ENCODE assay signal across 26 mouse cellular contexts in the genomic region with DNA sequence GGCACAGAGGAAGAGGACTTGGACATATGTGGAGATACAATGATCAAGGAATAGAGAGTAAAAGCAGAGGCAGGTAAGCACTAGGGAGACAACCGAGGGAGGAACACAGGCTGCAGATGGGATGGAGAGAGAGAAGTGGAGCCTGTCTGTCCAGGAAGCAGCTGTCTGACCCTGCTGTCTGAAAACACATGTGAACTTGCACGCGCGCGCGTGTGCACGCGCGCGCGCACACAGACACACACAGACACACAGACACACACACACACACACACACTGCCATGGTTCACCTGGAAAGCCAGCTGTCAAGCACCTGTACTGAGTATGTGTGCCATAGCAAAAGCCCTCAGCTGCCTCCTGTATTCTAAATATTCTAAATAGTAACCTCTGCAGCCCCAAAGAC. TPM values are rescaled to one million over a fixed set of nuclear protein-coding genes. Genes with fewer than 3 reads are reported as not detected.
DNase-seq lines count a peak whose midpoint lies in the region; ATAC-seq and TF ChIP-seq lines count a peak whose summit lies in the region.
"Had no signal": no experiment of that assay in that cellular context is flagged by ENCODE, and none has a peak within 500 bp of the region (broad histone marks: within the 10 kb centered on the region; RNA-seq: fewer than 3 reads in every experiment).

No protein-coding gene starts in this region.

- peaks cover 69% of the 10 kb centered on the region for H3K4me1 ChIP-seq in spleen, adult 2 months (ENCODE audit: control insufficient read depth, insufficient read depth, insufficient read length)
- H3K4me1 ChIP-seq in embryonic facial prominence, embryonic 12.5 days, result peaks cover 60% of the 10 kb centered on the region
- H3K4me1 ChIP-seq in limb, embryonic 10.5 days, result peaks cover 92% of the 10 kb centered on the region
- H3K4me1 ChIP-seq in stomach, embryonic 16.5 days (ENCODE audit: control insufficient read depth, insufficient read depth, low read length), result peaks cover 71% of the 10 kb centered on the region

- peak overlapping the region; percentile 68 for H3K27ac ChIP-seq in spleen, adult 2 months (ENCODE audit: insufficient read depth, low read length)
- H3K27ac ChIP-seq in embryonic facial prominence, embryonic 12.5 days, result peak overlapping the region; percentile 72
- peak overlapping the region; percentile 97; the same call in 1 of the 2 replicates for H3K27ac ChIP-seq in limb, embryonic 10.5 days
- peak overlapping the region; percentile 28 for H3K27ac ChIP-seq in stomach, embryonic 16.5 days (ENCODE audit: low read length)
- H3K27ac ChIP-seq: liver, embryonic 15.5 days had no signal

- no peak for DNase-seq in spleen, adult 2 months (ENCODE audit: low read depth in 1 of 2, low spot score in 2 of 2)
- DNase-seq in spleen, postnatal 36 days (ENCODE audit: low spot score in 2 of 2), result no peak
- DNase-seq in limb, embryonic 10.5 days (ENCODE audit: low spot score), result no peak
- DNase-seq in left cerebral cortex, postnatal 25 days (ENCODE audit: low spot score in 2 of 2), result no peak
- no peak for DNase-seq in right cerebral cortex, postnatal 36 days (ENCODE audit: low spot score in 2 of 2)
- DNase-seq: cerebellum, adult 11-12 months; cerebellum, postnatal 25 days; gastrocnemius, postnatal 25 days; heart, postnatal 10 days; lung, postnatal 14 days; right cerebral cortex, adult 18-20 months; thymus, adult 2 months had no signal

- no peak for ATAC-seq in embryonic facial prominence, embryonic 12.5 days (ENCODE audit: insufficient number of reproducible peaks, insufficient read depth, low FRiP score, low TSS enrichment)
- ATAC-seq in stomach, embryonic 16.5 days (ENCODE audit: insufficient read depth, low FRiP score), result no peak
- no peak for ATAC-seq in erythroblast, adult 5-6 weeks (replicated peaks; ENCODE audit: low FRiP score, poor library complexity, severe bottlenecking)
- ATAC-seq: hindbrain, embryonic 16.5 days had no signal

- H3K27me3 ChIP-seq in spleen, adult 2 months (ENCODE audit: control insufficient read depth, insufficient read depth, low read length), result no peaks in the 10 kb centered on the region
- no peaks in the 10 kb centered on the region for H3K27me3 ChIP-seq in embryonic facial prominence, embryonic 12.5 days
- peaks cover 47% of the 10 kb centered on the region for H3K27me3 ChIP-seq in limb, embryonic 10.5 days (ENCODE audit: low read depth, poor library complexity, severe bottlenecking)
- no peaks in the 10 kb centered on the region for H3K27me3 ChIP-seq in stomach, embryonic 16.5 days (ENCODE audit: control insufficient read depth, insufficient read depth, low read length)

- H3K4me3 ChIP-seq in spleen, adult 2 months (ENCODE audit: extremely low read depth, insufficient read depth, insufficient read length), result no peak overlapping the region
- no peak overlapping the region for H3K4me3 ChIP-seq in embryonic facial prominence, embryonic 12.5 days
- no peak overlapping the region for H3K4me3 ChIP-seq in limb, embryonic 10.5 days
- no peak overlapping the region for H3K4me3 ChIP-seq in stomach, embryonic 16.5 days (replicated peaks; ENCODE audit: low read length)
- H3K4me3 ChIP-seq: liver, embryonic 15.5 days had no signal

- intact Hi-C loops in left cerebral cortex, postnatal 25 days (cut with DNase I), result no loop called here

- 22% methylated on average over 11 of the region's 11 CpGs for WGBS in spleen, adult 2 months
- 68% methylated on average over 11 of the region's 11 CpGs for WGBS in embryonic facial prominence, embryonic 12.5 days
- WGBS in limb, embryonic 10.5 days, result 84% methylated on average over 11 of the region's 11 CpGs
- 71% methylated on average over 11 of the region's 11 CpGs for WGBS in stomach, embryonic 16.5 days

- no peak for TF ChIP-seq CTCF in spleen, adult 2 months (IDR thresholded peaks at IDR 0.05; ENCODE audit: extremely low read depth, insufficient read depth, insufficient read length, insufficient replicate concordance)

- no peak for TF ChIP-seq POLR2A in spleen, adult 2 months (IDR thresholded peaks at IDR 0.05; ENCODE audit: low read depth, low read length)

- H3K9me3 ChIP-seq in embryonic facial prominence, embryonic 12.5 days, result no peaks in the 10 kb centered on the region
- no peaks in the 10 kb centered on the region for H3K9me3 ChIP-seq in limb, embryonic 10.5 days (replicated peaks)
- no peaks in the 10 kb centered on the region for H3K9me3 ChIP-seq in stomach, embryonic 16.5 days (replicated peaks; ENCODE audit: control insufficient read depth, low read length)
- H3K9me3 ChIP-seq: liver, embryonic 15.5 days had no signal

- H3K36me3 ChIP-seq in spleen, adult 2 months (ENCODE audit: control insufficient read depth, insufficient read depth, low read length), result peaks cover 7% of the 10 kb centered on the region
- peaks cover 17% of the 10 kb centered on the region for H3K36me3 ChIP-seq in embryonic facial prominence, embryonic 12.5 days
- peaks cover 29% of the 10 kb centered on the region for H3K36me3 ChIP-seq in limb, embryonic 10.5 days
- H3K36me3 ChIP-seq in stomach, embryonic 16.5 days (ENCODE audit: control insufficient read depth, insufficient read depth, low read length), result no peaks in the 10 kb centered on the region
- H3K36me3 ChIP-seq: liver, embryonic 15.5 days had no signal

- H3K4me2 ChIP-seq in embryonic facial prominence, embryonic 12.5 days (replicated peaks), result peak overlapping the region; percentile 87; the same call in 1 of the 2 replicates
- H3K4me2 ChIP-seq in stomach, embryonic 16.5 days (ENCODE audit: low read depth, low read length), result no peak overlapping the region
- H3K4me2 ChIP-seq: liver, embryonic 15.5 days had no signal

- H3K9ac ChIP-seq in embryonic facial prominence, embryonic 12.5 days, result no peak overlapping the region
- H3K9ac ChIP-seq in stomach, embryonic 16.5 days (ENCODE audit: low read length), result no peak overlapping the region
- H3K9ac ChIP-seq: liver, embryonic 15.5 days had no signal

RNA-seq across cellular contexts. Expression of gene AC109138.7, which starts 4.1 kb away (rescaled TPM):
- not detected in 2 replicates for polyA plus RNA-seq in spleen, adult 2 months (2012; rRNA removed)
- polyA plus RNA-seq in embryonic facial prominence, embryonic 12.5 days (2016; fragmentation: Nextera tagmentation; extraction: Ambion mirVana), result not detected in 2 replicates
- polyA plus RNA-seq in limb, embryonic 10.5 days (2016; fragmentation: Nextera tagmentation; extraction: Ambion mirVana), result not detected in 2 replicates
- not detected in 2 replicates for polyA plus RNA-seq in stomach, embryonic 16.5 days (2015; fragmentation: Nextera tagmentation; extraction: Ambion mirVana)
- not detected for total RNA-seq in left cerebral cortex, postnatal 25 days (2021)
- not detected in 2 replicates for total RNA-seq in erythroblast, adult 5-6 weeks (2015; ENCODE audit: low replicate concordance)
- not detected in 2 replicates for total RNA-seq in erythroblast, adult 5-6 weeks (2017; ENCODE audit: low replicate concordance)
- total RNA-seq: adrenal gland, adult 18-20 months; gastrocnemius, postnatal 25 days; heart, postnatal 10 days; layer of hippocampus, postnatal 14 days; left cerebral cortex, postnatal 14 days; midbrain, postnatal 0 days had no signal
- polyA plus RNA-seq: brain, embryonic 14.5 days; forebrain, embryonic 11.5 days; hindbrain, embryonic 16.5 days; kidney, embryonic 14.5 days; large intestine, adult 2 months; liver, embryonic 15.5 days; midbrain, postnatal 0 days; neural tube, embryonic 11.5 days; thymus, adult 2 months had no signal

RNA-seq across cellular contexts. Expression of gene Clcf1, which starts 4.3 kb away (rescaled TPM):
- polyA plus RNA-seq in spleen, adult 2 months (2012; rRNA removed), result 128 and 163 TPM in 2 replicates
- 8.5 and 9.7 TPM in 2 replicates for polyA plus RNA-seq in embryonic facial prominence, embryonic 12.5 days (2016; fragmentation: Nextera tagmentation; extraction: Ambion mirVana)
- polyA plus RNA-seq in limb, embryonic 10.5 days (2016; fragmentation: Nextera tagmentation; extraction: Ambion mirVana), result 4.3 and 6.0 TPM in 2 replicates
- 5.3 and 6.3 TPM in 2 replicates for polyA plus RNA-seq in stomach, embryonic 16.5 days (2015; fragmentation: Nextera tagmentation; extraction: Ambion mirVana)
- total RNA-seq in left cerebral cortex, postnatal 25 days (2021), result 1 to 10 TPM in 1 of 2 experiments, under 1 TPM in 1; 0.96 to 1.2 TPM
- total RNA-seq in erythroblast, adult 5-6 weeks (2015; ENCODE audit: low replicate concordance), result 0.38 TPM in 1 of 2 replicates, not detected in the other
- not detected in 2 replicates for total RNA-seq in erythroblast, adult 5-6 weeks (2017; ENCODE audit: low replicate concordance)

RNA-seq across cellular contexts. Expression of gene Pold4, which starts 13.4 kb away (rescaled TPM):
- polyA plus RNA-seq in spleen, adult 2 months (2012; rRNA removed), result 233 and 309 TPM in 2 replicates
- polyA plus RNA-seq in embryonic facial prominence, embryonic 12.5 days (2016; fragmentation: Nextera tagmentation; extraction: Ambion mirVana), result 14.9 and 21.6 TPM in 2 replicates
- 14.0 and 16.2 TPM in 2 replicates for polyA plus RNA-seq in limb, embryonic 10.5 days (2016; fragmentation: Nextera tagmentation; extraction: Ambion mirVana)
- polyA plus RNA-seq in stomach, embryonic 16.5 days (2015; fragmentation: Nextera tagmentation; extraction: Ambion mirVana), result 36.3 and 38.0 TPM in 2 replicates
- total RNA-seq in left cerebral cortex, postnatal 25 days (2021), result 10 to 100 TPM; 14.0 to 18.6 TPM
- 23.6 and 25.4 TPM in 2 replicates for total RNA-seq in erythroblast, adult 5-6 weeks (2015; ENCODE audit: low replicate concordance)
- 8.8 and 30.3 TPM in 2 replicates for total RNA-seq in erythroblast, adult 5-6 weeks (2017; ENCODE audit: low replicate concordance)

RNA-seq across cellular contexts. Expression of gene Rad9a, which starts 16.8 kb away (rescaled TPM):
- 53.1 and 62.9 TPM in 2 replicates for polyA plus RNA-seq in spleen, adult 2 months (2012; rRNA removed)
- polyA plus RNA-seq in embryonic facial prominence, embryonic 12.5 days (2016; fragmentation: Nextera tagmentation; extraction: Ambion mirVana), result 42.7 and 45.2 TPM in 2 replicates
- polyA plus RNA-seq in limb, embryonic 10.5 days (2016; fragmentation: Nextera tagmentation; extraction: Ambion mirVana), result 58.2 and 61.5 TPM in 2 replicates
- 26.2 and 26.7 TPM in 2 replicates for polyA plus RNA-seq in stomach, embryonic 16.5 days (2015; fragmentation: Nextera tagmentation; extraction: Ambion mirVana)
- total RNA-seq in left cerebral cortex, postnatal 25 days (2021), result 1 to 10 TPM; 6.9 to 8.0 TPM
- 12.7 and 23.2 TPM in 2 replicates for total RNA-seq in erythroblast, adult 5-6 weeks (2015; ENCODE audit: low replicate concordance)
- total RNA-seq in erythroblast, adult 5-6 weeks (2017; ENCODE audit: low replicate concordance), result 9.1 and 15.7 TPM in 2 replicates

RNA-seq across cellular contexts. Expression of gene Ppp1ca, which starts 26.4 kb away (rescaled TPM):
- polyA plus RNA-seq in spleen, adult 2 months (2012; rRNA removed), result 464 and 481 TPM in 2 replicates
- 782 and 783 TPM in 2 replicates for polyA plus RNA-seq in embryonic facial prominence, embryonic 12.5 days (2016; fragmentation: Nextera tagmentation; extraction: Ambion mirVana)
- 1,070 and 1,129 TPM in 2 replicates for polyA plus RNA-seq in limb, embryonic 10.5 days (2016; fragmentation: Nextera tagmentation; extraction: Ambion mirVana)
- polyA plus RNA-seq in stomach, embryonic 16.5 days (2015; fragmentation: Nextera tagmentation; extraction: Ambion mirVana), result 727 and 779 TPM in 2 replicates
- 100 to 1,000 TPM; 318 to 320 TPM for total RNA-seq in left cerebral cortex, postnatal 25 days (2021)
- 100 and 139 TPM in 2 replicates for total RNA-seq in erythroblast, adult 5-6 weeks (2015; ENCODE audit: low replicate concordance)
- 131 and 151 TPM in 2 replicates for total RNA-seq in erythroblast, adult 5-6 weeks (2017; ENCODE audit: low replicate concordance)

Comparison
In these comparisons a context has a peak if more than half of its experiments do, and no peak if none do; other contexts are left out.
1. H3K27ac ChIP-seq: peak in every context shown above with its lines; median percentile 97 in limb, embryonic 10.5 days; 72 in embryonic facial prominence, embryonic 12.5 days; 68 in spleen, adult 2 months; 28 in stomach, embryonic 16.5 days.
2. RNA of gene Clcf1, which starts 4.3 kb away (polyA plus RNA-seq): 128 to 163 TPM in spleen, adult 2 months; 8.5 to 9.7 TPM in embryonic facial prominence, embryonic 12.5 days, 5.3 to 6.3 TPM in stomach, embryonic 16.5 days and 4.3 to 6.0 TPM in limb, embryonic 10.5 days; every median in the first group is over 10 times any median in the second.